Mouse (Mus musculus) T-helper 1 cell (primary cell): ENCODE results near the gene Top3a.
"Not testable (repeated sequence)": the region's sequence is repeated elsewhere in the genome, so short reads cannot be mapped to it uniquely, and the experiment has no call there.

Experiments
- in situ Hi-C: fragments of 300-600 bp; cut with MboI, MseI; formaldehyde crosslinking; loops from one replicate; pipeline ENCODE4 v1.15.1; 2025; ENCODE audit warnings: high pct_unique_total_duplicates

Gene Top3a

DNA sequence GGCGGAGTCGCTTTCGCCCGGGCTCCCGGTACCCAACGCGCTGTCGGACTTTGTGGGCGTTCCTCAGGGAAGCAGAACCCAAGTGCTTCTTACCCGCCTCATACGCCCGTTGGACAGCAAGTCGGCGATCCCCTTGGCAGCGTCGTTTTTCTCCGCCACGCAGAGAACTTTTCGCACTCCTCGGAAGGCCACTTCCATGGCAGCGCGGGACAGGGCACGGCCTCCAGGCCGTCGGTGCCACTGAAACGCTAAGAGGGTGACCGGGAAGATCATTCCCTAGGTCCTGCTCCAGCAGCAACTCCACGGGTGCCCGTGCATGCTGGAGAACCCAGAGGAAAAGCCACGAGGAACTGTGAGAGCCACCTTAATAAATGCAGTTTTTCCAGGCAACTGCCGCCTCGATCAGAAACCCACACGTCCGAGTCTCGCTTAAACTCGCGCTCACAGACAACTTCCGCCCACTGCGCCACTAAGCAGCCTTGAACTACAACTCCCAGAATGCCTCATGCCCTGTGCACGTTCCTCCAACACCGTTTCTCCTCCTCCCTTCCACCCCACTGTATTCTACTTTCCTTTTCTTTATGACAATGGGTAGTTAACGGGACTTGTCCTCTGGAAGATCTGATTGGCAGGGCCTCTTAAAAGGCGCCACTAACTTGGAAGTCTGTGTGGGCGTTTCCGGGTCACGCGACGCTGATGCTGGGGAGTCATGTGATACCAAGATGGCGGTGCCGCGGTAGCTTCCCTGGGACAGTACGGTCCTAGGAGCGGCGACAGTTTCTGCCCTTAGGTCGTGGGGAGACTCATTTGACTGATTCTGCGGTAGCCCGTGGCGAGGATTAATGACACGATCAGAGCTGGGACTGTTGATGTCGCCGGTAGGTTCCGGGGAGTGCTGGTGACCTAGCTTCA, at the start of gene Top3a, which contains the start of gene Smcr8:
TSS of gene Top3a (minus strand) at position 537 of the 912 bp plus-strand sequence.
TSS of gene Smcr8 (plus strand) at position 696 of the 912 bp plus-strand sequence.
- in situ Hi-C loops, result loop anchor here (5.0 kb wide), 1 partner anchor 80 kb away; the partner anchor contains the start of gene Llgl1

DNA sequence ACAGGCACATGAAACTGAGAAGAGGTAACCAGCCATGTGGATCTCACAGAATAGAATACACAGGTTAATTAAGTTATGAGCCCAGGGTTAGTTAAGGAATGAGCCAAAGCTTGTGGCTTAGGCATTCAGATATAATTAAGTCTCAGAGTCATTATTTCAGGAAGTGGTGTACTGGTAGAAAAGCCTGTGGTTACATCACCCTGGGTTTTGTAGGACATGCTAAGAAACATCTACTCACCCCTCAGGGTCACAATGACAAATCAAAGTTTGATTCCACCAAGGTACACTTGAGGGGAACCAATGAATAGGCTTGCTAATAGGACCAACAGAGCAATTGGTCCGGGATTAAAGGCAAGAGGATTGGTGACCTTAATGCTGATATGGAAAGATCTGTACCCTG, 49.5 kb upstream of the Top3a start:
- in situ Hi-C loops, result no loop called here

DNA sequence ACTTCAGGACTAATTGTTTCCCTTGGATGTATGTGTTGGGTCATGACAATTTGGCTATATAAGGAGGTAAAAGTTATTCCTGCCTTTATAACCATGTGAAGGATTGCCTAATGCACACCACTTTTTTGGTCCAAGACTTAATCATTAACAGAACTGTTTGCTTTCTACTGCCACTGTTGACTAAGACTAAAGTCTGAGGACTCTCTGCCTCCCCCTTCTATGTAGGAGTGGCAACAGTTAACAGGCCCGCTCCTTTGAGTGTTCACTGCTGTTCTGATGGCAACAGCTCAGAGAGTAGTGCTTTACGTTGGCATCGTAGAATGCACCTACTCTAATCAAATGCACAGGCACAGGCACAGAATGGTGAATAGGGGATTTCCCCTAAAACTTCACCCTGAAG, 48.0 kb upstream of the Top3a start:
- in situ Hi-C loops, result no loop called here

DNA sequence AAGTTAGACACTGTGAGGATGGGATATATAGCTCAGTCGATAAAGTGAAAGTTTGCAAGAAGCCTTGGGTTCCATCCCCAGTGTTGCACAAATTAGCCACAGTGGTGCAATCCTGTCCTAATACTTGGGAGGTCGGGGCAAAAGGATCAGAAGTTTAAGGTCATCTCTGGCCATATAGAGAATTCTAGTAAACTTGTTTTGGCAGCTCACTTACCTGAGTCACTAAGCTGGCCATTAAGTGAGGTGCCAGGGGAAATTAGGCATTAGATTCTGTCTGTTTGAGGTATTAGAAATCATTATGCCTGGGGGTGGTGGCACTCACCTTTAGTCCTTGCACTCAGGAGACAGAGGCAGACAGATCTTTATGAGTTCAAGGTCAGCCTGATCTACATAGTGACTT, 46.6 kb upstream of the Top3a start:
- in situ Hi-C loops, result no loop called here

DNA sequence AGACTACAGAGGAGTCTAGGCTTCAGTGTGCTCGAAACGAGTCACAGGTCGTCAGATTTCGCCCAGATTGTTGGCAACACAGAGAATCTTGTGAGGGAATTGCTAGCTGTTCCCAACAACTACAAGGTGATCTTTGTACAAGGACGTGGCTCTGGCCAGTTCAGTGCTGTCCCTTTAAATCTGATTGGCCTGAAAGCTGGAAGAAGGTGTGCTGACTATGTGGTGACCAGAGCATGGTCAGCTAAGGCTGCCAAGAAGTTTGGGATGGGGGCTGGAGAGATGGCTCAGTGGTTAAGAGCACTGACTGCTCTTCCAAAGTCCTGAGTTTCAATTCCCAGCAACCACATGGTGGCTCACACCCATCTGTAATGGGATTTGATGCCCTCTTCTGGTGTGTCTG, 39.2 kb upstream of the Top3a start:
- in situ Hi-C loops, result no loop called here

DNA sequence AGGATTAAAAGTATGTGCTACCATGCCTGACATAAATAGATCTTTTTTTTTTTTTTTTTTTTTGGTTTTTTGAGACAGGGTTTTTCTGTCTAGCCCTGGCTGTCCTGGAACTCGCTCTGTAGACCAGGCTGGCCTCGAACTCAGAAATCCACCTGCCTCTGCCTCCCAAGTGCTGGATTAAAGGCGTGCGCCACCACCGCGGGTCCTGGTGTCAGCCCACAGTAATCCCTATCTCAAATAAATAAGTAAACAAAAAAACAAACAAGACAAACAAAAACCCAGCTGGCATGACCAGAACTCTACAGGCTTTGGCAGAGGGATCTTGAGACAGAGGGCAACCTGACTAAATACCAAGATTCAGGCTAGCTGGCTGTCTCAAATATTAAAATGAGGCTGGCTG, 34.5 kb upstream of the Top3a start, which contains the start of gene Shmt1:
TSS of gene Shmt1 (minus strand) at position 101 of the 400 bp plus-strand sequence.
- in situ Hi-C loops, result not testable (repeated sequence)

DNA sequence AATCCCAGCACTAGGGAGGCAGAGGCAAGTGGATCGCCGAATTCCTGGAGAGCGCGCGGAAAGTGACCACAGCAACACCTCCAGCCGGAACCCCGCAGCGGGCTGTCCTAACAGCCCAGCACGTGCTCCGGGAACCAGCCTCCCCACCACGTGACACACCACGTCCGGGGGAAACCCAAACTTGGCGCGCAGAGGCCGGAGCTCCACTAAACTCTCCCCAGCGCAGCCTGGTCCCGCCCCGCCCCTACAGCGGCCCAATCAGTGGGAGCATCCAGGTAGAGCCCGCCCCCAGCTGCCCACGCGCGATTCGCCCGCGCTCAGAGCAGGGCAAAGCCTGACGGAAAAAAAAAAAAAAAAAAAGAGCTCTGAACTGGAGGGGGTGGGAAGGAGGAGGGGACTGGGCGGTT, 33.9 kb upstream of the Top3a start:
- in situ Hi-C loops, result no loop called here

DNA sequence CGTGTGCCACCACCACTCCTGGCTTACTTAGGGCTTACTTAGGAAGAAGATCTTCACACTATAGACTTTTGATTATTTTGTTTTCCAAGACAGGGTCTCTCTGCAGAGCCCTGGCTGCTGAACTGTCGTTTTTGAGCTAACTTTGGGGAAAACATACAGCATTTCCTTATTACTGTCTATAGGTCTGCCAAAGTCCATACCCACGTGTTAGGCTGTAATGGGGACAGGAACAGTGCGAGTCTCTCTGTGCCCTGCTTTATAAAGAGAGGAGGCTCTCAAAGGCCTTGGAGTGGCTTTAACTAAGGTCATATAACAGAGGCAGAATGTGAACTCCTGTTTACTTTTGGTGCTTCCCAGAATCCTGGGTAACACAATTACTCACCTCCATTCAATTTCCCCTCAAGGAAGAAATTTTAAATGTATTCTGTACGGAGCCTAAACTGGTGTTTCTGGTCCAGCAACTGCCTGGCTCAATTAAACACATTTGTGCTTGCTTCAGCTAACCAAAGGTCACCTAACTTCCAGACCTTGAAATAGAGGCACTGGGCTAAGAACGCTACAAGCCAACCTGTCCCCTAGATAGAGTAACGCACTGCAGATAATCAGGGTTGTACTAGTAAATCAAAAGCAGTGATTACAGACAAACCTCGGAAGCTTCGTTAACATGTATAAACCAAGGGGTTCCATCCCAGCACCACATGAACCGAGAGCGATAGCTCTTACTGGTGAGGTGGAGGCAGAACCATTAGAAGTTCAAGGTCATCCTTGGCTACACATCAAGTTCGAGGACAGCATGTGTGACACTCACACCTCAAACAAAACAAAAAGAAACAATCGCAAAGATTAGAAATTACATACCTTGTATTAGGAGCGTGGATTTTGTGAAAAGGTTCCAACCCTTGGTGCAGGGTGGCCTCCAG, 33.1 kb upstream of the Top3a start:
- in situ Hi-C loops, result no loop called here

DNA sequence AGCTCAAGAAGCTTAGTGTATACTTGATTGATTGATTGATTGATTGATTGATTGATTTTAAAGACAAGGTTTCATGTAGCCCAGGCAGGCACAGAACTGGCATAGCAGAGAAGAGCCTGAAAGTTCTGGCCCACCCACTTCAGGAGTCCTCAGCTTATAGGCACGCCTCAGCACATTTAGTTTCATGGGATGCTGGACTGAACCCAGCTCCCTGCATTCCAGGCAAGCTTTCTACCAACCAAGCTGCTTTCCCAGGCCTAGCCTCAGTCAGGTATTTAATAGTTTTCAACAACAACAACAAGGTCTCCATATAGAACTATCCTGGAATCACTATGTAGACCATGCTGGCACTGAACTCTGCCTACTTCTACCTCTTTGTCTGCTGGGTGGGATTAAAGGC, 32.4 kb upstream of the Top3a start:
- in situ Hi-C loops, result no loop called here

DNA sequence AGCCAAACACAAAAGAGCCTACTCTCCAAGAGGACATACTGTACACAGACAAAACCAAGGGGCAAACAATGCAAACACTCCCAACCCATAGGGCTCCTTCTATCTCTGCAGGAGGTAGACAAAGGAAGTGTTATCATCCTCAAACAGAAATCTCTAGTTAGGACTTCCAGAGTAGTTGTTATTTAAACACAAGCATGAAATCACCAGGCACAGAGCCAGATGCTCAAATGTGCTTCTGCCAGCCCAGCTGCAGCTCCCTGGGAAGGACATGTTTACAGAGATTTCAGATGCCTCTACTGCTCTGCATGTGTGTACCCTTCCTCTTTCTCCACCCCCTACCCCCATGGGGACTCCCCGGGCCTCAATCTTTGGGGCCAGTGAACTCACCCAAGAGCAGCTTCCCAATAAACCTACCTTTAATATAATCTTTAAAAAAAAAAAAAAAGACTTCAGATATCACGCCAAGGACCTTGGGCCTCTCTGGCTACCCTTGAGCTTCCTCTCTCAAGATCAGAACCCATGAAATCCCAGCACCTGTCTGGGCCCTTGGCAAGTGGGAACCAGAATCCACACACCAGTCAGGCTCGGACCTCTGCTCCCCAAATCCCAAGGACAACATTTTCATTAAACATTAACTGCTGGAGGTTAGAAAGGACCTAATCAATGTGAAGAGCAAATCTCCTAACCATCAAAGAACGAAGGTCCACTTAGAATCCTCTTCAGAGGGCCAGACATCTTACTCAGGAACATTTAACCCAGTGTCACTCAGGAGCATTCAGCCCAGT, 31.3 kb upstream of the Top3a start:
- in situ Hi-C loops, result no loop called here

DNA sequence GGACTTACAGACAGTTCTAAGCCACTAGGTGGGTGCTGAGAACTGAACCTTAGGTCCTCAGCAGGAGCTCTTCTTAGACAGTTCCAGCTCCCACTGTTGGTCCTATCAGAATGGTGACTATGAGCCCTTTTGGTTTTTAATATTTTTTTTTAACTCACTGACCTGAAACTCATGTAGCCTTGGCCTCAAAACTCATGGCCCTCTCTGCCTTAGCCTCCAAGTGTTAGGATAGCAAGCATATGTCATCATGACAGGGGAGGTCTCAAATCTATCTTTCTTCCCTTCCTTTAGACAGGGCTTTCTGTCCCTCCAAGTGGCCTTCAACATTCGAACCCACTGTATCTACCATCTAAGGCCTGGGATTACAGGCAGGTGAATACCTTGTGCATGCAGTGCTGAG, 23.7 kb upstream of the Top3a start:
- in situ Hi-C loops, result no loop called here

DNA sequence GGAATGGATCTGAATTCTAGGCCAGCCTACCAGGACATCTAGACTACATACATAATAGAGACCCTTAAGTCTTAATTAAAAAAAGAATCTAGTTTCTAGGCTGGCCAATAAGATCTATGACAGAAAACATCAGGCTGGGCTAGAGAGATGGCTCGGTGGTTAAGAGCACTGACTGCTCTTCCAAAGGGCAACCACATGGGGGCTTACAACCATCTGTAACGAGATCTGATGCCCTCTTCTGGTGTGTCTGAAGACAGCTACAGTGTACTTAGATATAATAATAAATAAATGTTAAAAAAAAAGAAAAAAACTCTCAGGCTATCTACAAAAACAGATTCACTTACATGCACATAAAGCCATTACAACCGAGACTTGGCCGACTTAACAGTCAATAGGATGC, 22.8 kb upstream of the Top3a start:
- in situ Hi-C loops, result no loop called here

DNA sequence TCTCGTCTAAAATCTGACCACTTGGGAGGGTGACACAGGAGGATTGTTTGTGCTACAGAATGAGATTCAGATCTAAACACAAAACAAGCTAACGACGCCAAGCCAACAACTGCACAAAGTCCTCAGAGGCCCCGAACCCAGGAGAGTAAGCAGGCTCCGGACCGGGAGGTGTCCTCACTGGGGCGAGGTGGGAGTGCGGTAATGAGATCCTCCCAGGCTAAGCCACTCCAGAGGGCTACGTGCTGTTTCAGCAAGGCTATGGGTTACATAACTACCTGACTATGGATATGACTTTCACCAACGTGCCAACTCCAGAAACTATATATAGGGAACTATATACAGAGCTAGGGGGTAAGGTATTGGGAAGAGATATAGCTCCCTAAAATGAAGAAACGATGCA, 19.2 kb upstream of the Top3a start:
- in situ Hi-C loops, result no loop called here

DNA sequence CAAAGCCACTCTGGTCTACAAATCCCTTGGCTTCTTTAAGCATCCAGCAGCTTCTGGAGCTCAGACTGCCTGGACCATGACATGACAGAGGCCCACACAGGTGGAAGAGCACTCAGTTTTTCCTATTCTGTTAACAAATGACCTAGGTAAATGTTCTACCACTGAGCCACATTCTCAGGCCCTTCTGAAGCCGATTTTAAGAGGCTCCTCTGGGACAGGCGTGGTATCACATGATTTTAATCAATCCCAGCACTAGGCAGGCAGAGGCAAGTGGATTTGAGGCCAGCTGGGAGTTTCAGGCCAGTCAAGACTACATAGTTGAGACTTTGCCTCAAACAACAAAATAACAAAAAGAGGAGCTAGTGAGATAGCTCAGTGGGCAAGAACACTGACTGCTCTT, 13.3 kb upstream of the Top3a start:
- in situ Hi-C loops, result no loop called here

DNA sequence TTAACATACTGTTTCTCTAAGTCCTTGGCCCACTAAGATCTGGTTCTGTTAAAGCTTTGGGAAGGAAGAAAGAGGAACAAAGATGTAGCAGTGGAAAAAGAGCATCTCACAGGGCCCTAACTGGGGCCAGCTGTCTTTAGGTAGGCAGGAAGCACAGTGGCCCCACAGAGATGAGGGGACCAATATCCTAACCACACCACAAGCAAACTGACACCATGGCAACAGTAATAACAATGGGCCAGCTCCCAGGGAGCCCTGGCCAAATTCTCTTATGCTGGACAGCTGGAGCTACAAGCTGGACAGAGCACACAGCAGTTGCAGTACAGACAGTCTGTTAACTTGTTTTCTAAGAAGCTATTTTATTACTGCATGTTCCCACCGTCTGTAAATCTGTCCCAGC, 10.4 kb upstream of the Top3a start:
- in situ Hi-C loops, result no loop called here

DNA sequence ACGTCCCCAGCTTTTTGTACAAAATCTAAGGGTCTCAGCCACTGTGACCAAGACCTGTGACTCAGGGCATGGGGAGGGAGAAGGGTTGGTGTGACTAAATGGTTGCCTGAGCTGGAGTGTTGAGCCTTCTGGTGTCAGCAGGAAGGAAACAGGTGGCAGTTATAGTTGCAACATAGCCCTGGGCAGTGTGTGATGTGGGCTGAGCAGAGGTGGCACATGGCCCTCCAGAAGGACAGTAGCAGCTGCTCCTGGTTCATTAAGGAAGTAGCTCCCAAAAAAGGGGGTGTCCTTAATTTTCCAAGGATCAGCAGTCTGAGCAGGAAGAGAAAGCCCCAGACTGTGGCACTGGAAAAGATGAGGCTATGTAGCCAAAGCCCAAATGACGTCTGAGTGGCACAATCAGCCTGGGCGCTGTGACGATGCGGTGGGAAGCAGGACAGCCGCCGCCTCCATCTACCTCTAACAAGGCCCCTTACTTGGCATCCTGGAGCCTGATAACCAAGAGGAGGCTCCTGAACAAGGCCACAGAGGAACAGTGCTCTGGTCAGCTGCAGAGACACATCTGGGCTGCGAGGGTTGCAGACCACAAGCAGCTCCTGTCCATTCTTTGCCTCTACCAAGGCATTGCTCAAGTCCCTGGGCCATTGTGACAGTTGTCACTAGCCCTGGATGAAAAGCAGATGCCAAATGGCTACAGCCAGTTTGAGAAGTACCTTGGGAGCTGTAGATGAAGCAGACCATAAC, 7.2 kb upstream of the Top3a start:
- in situ Hi-C loops, result no loop called here

DNA sequence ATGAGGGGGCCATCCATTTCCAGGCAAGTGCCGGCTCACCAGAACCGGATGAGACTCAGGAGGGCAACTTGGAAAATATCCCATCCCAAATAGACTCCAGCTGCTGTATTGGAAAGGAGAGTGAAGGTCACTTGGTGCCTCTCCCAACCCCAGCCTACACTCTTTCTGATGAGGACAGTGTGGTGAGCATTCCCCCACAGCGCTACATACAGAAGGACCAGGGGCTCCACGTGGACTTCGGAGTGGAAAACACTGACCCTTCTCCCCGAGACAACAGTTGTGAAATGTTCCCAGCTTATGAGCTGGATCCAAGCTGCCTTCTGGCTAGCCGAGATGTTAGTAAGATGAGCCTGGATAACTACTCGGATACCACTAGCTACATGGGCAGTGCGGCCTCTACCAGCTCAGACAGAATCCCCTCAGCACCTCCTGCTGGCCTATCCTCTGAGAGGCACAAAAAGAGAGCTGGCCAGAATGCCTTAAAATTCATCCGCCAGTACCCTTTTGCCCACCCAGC, 2.6 kb upstream of the Top3a start:
- in situ Hi-C loops, result loop anchor here (5.0 kb wide), 1 partner anchor 82 kb away; the partner anchor contains the start of gene Llgl1

DNA sequence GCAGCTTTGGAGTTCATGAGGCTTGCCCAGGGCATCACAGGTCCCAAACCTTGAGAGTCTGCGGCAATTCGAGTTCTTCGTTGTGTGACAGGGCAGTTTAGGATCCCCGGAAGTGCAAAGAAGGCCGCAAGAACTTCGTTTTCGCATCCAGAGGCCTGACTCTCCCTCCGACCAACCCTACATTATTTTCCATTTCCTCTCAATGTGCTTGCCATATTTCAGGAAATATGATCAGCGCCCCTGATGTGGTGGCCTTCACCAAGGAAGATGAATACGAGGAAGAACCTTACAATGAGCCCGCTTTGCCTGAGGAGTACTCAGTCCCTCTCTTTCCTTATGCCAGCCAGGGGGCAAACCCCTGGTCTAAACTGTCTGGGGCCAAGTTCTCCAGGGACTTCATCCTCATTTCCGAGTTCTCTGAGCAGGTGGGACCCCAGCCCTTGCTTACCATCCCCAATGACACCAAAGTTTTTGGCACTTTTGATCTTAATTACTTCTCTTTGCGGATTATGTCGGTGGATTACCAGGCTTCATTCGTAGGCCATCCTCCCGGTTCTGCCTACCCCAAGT, 721 bp upstream of the Top3a start:
- in situ Hi-C loops, result loop anchor here (5.0 kb wide), 1 partner anchor 81 kb away; the partner anchor contains the start of gene Llgl1

DNA sequence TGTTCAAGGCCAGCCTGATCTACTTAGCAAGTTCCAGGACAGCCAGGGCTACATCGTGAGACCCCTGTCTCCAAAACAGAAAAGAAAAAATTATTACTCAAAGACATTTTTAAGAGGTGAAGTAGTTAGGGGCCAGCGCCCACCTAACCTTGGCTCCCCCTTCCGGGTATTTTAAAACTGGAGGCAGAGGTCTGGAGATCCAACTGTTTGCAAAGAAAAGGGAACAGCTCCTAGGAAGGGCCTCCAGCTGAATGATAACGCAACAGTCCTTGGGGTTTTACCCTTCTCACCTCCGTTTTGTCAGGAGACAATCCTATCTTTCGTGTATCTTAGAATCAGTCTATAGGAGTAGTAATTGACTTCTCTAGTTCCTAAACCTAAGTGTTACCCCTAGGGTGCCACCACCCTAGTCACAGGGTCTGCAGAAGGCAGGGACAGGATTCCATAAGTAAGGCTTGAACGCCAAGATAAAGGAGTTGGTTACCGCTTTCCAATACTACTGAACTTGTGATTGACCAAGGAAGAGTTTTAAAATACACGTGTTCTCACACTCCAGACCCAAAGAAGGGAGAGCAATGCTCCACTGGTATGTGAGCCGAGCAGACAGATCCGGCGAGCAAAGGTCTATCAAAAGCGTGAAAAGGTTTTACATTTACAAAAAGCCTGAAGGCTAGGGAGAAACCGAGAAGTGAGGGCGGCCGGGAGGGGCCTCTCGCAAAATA, 897 bp downstream of the Top3a start:
- in situ Hi-C loops, result loop anchor here (5.0 kb wide), 1 partner anchor 79 kb away; the partner anchor contains the start of gene Llgl1
